Mouse (Mus musculus) thymus, postnatal 0 days (tissue): Measurements from ENCODE around the gene Kndc1. TPM values are rescaled to one million over a fixed set of nuclear protein-coding genes. Genes with fewer than 3 reads are reported as not detected.

Source experiments
- DNase-seq: peaks from one replicate; pipeline ENCODE4 v3.0.0-alpha.2; 2015; ENCODE audit warnings: low spot score
- polyA plus RNA-seq: library from polyadenylated mRNA; unstranded; fragments of >200 nt; fragmentation: Nextera tagmentation; extraction: Ambion mirVana; gene quantifications from 2 replicates; pipeline ENCODE4 v1.2.1, GENCODE M21; 2015

Kndc1 gene
- polyA plus RNA-seq, 1 experiment from 2014 or later: 0.90 TPM

DNA sequence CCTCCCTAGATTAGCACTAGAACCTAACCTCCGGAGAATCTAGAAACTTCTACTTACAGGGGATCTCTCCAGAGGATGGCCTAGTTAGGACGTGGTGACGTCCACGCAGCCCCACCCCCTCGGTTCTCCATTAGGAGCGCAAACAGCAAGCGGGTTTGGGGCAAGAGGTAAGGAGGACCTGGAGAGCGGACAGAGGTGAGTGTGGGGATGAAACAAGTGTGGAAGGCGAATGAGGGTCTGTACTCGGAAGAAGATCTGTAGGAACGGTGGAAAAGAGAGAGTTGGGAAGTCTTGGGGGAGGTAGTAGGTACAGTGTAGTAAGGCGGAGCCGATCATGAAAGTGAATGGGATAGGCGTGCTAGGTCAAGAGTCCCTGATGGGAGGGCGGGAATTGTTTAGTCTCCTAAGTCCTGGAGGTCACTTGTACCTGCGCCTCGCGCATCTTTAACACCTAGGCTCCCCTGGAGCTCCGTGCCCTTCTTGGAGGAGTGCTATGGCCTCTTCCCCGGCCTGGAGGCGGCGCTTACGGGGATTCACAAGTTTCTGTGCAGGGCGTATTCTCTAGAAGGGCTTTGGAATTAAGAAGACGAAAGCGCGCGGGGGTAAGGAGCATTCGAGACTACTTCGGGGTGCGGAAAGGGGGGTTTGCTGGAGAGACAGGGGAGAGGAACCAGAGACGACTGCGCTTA lies 55.9 kb downstream of the Kndc1 start:
- peak; percentile 54 for DNase-seq

DNA sequence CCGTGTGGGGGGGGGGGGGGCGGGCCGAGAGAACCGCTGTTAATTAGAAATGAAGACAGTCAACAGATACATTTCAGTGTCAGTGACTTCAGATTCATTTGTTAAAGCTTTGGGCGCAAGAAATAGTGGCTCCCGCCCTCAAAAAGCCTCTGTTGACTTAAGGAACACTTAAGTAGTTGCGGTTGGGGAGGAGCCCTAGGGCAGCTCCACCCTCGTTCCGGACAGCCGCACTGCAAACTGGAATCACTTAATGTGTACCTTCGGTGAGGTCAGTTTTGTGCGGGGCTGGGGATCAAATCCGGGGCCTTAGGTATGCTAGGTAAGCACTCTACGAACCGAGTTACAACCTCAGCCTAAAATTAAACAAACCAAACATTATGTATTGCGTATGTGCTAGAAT lies 56.6 kb downstream of the Kndc1 start:
- peak; percentile 26 for DNase-seq

GRCm38 (mm10) chr7:139951991-139952633 lies 57.6 kb downstream of the Kndc1 start:
- no peak for DNase-seq

- DNase-seq: no peak
Measured at GRCm38 (mm10) chr7:139955505-139955904, 61.0 kb downstream of the Kndc1 start.

- no peak for DNase-seq
Measured at GRCm38 (mm10) chr7:139956658-139957057, 62.2 kb downstream of the Kndc1 start.

DNA sequence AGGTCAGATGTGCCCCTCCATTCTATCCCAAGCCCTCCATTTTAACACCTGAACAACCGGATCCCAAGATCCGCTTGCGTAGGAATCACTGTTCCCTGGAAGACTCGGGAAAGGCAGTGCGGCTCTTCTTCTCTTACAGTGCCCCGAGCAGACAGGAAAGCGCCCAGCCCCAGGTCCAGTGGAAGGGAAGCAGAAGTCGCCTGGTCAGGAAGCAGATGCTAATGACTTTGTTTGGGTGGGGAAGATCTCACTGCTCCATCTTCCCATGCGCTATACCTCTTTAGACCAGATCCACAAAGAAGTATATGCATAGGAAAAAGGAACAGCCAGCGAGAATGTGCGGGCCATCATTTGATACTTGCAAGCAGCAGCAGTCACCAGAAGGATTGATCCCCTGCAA lies 62.9 kb downstream of the Kndc1 start:
- no peak for DNase-seq

- no peak for DNase-seq
Measured at GRCm38 (mm10) chr7:139957958-139958357, 63.5 kb downstream of the Kndc1 start.

- no peak for DNase-seq
Measured at GRCm38 (mm10) chr7:139961141-139961540, 66.6 kb downstream of the Kndc1 start.

DNA sequence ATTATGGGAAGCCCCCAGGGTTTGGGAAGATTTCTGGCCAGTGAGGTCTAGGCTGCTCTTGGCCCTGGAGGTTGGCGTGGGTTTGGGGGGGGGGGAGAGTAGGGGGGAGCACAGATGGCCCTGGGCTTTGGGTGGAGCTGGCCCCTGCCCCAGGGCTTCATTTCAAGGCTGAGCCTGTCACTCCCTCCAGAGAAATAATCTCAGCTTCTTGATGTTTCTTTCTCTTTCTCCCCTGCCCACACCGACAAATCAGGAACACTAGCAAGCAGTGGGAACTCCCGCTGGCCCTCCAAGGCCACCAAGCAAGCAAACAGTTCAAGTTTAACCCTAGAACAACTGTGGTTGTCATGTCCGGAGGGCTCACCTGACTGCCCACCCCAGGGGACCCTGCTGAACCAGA lies 69.3 kb downstream of the Kndc1 start:
- no peak for DNase-seq

- DNase-seq: no peak
Measured at GRCm38 (mm10) chr7:139967175-139967574, 72.7 kb downstream of the Kndc1 start.

GRCm38 (mm10) chr7:139968428-139968827 lies 73.9 kb downstream of the Kndc1 start:
- DNase-seq: no peak

DNA sequence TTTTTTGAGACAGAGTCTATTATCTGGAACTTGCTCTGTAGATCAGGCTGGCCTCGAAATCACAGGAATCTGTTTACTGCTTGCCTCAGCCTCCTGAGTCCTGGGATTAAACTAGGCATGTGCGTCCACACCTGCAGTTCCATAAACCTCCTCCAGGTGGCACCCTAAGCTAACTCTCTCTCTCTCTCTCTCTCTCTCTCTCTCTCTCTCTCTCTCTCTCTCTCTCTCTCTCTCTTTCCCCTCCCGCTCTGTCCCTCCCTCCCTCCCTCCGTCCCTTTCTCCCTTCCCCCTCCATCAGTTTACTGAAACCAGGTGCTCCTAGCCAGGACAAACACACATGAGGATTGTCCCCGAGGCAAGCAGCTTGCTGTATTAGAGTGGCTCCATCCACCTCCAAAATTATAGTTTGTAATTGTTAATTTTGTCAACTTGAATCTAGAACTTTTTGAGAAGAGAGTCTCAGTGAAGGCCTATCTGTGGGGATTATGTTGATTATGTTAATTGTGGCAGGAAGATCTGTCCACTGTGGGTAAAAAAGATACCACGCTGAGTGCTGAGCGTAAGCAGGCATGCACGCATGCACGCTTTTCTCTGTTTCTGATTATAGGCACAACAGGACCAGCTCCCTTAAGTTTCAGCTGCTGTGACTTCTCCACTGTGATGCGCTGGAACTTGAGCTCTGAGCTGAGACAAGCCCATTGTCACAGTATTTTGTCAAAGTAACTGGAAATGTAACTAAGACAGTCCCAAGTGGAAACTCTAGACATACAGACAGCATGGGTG lies 75.0 kb downstream of the Kndc1 start:
- DNase-seq: peak; percentile 76

DNA sequence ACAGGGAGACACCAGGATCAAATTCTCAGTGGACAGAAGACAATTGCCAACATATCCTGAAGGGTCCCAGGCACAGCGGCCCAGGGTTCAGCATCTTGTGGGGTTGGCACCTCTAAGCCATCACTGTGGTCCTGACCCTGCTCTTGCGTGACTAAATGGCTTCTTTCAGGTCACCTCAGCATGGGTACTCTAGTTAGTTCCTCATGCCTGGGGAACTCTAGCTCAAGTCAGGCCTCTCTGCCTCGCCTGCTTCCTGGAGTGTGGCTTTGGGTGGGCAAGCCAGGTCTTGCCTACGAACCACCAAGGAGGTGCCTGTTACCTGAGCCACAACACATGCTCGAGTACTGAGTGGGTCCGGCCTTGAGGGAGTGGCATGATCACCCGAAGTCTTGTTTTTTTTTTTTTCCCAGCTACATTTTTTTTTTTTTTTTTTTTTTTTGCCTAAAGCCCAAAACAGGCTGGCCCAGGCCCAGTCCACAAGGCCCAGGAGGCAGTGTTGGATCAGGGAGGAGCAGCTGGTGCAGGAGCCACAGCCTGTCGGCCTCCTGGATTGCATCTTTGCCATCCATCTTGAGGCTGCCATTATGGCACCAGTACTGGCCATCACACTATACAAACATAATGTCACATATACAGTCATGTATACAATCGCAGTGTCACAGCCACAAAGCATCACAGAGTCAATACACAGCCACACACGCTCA lies 75.9 kb downstream of the Kndc1 start:
- no peak for DNase-seq

DNA sequence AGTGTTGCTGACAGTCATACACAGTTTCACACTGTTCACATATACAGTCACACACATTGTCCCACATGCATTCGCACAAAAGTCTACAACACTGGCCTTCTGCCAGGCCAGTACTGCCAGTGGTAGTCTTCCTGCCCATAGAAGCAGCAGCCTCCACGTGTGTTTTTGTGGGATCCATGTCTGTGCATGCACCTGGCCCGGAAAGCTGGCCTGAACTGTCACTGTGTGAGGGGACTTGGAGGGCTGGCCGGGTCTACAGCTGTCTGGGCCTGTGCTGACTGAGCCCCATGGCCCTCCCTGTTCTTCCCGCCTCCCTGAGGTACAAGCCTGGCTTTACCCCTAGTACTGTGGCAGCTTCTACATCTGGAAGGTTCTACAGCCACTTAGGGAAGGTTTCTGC lies 76.5 kb downstream of the Kndc1 start:
- no peak for DNase-seq

- DNase-seq: peak; percentile 55
Measured at GRCm38 (mm10) chr7:139971436-139971835, 76.9 kb downstream of the Kndc1 start.

DNA sequence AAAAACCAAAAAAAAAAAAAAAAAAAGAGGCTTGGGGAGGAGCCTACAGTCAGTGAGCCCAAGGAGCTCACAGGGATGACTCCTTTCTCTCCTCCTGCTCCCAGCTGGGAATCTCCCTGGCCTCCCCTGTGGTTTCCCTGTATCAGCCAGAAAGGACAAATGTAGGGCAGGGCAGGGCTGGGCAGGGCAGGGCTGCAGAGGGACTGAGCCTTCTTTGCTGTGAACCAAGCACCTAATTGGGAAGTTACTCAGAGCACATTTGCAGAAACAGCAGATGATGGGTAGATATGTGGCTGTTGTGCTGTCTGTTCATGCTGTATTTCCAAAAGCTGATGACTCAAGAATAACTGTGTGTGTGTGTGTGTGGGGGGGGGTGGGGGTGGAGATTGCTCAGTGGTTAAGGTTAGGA lies 78.4 kb downstream of the Kndc1 start:
- DNase-seq: no peak

GRCm38 (mm10) chr7:139974307-139974706 lies 79.8 kb downstream of the Kndc1 start:
- peak; percentile 32 for DNase-seq

DNA sequence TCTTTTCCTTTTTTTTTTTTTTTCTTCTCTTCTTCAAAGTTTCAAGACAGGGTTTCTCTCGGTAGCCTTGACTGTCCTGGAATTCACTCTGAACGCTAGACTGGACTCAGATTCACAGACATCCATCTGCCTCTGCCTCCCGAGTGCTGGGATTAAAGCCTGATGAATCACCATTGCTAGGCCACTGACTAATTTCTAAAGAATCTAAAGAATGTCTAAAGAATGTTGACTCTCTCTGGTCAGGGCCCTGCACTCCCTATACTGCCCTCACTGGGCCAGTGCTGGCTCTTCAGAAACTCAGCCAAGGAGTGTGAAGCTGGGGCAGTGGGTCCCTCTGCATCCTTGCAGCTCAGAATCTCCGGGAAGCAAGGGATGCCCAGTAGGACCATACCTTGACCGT lies 81.0 kb downstream of the Kndc1 start:
- no peak for DNase-seq

GRCm38 (mm10) chr7:139978278-139978892 lies 83.9 kb downstream of the Kndc1 start, which contains the start of gene 6430531B16Rik:
6430531B16Rik (minus strand) TSS chr7:139978755.
- peak; percentile 73 for DNase-seq

- no peak for DNase-seq
Measured at GRCm38 (mm10) chr7:139979011-139979719, 84.7 kb downstream of the Kndc1 start.

- no peak for DNase-seq
Measured at GRCm38 (mm10) chr7:139980778-139981177, 86.3 kb downstream of the Kndc1 start.
